Mouse (Mus musculus): ENCODE measurements around the gene Copz1.
"Not testable (repeated sequence)": the region's sequence is repeated elsewhere in the genome, so short reads cannot be mapped to it uniquely, and the experiment has no call there.

Gene Copz1

DNA sequence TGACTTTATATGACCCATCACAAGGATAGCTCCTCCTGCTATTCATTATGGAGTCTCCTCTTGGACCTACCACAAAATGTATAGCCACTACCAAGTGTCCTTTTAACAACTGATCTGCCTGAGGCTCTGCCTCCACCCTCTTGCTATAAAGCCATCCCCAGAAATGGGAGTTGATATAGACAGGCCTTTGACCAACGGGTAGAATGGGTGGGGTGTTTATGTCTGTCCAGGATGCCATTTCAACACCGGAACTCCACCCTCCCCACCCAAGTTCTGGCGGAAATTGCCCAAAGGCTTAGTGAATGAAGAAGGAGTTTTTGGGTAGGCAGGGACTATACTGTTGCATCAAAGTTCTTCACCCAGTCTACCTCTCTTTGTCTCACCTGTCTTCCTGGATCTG, 19.9 kb upstream of the Copz1 start:
- DNase-seq, result no peak

DNA sequence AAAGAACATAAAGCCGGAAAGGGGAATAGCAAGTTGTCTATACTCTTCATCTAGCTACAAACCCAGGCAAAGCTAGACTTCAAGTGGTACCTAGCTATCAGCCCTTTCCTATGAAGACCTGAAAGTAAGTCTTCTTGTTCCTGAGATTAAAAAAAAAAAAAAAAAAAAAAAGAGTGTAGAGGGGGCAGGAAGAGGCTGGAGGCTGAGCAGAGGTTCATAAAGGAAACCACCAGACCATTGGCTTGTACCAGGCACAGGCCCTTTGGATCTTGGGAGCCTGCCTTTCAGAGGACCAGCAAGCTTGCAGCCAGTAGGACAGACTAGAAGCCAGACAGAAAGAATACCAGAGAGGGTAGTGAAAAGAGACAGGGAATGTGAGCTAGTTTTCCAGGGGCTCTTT, 19.2 kb upstream of the Copz1 start:
- DNase-seq, result no peak

GRCm38 (mm10) chr15:103255169-103255568, 17.3 kb upstream of the Copz1 start:
- DNase-seq, result peak; percentile 63

DNA sequence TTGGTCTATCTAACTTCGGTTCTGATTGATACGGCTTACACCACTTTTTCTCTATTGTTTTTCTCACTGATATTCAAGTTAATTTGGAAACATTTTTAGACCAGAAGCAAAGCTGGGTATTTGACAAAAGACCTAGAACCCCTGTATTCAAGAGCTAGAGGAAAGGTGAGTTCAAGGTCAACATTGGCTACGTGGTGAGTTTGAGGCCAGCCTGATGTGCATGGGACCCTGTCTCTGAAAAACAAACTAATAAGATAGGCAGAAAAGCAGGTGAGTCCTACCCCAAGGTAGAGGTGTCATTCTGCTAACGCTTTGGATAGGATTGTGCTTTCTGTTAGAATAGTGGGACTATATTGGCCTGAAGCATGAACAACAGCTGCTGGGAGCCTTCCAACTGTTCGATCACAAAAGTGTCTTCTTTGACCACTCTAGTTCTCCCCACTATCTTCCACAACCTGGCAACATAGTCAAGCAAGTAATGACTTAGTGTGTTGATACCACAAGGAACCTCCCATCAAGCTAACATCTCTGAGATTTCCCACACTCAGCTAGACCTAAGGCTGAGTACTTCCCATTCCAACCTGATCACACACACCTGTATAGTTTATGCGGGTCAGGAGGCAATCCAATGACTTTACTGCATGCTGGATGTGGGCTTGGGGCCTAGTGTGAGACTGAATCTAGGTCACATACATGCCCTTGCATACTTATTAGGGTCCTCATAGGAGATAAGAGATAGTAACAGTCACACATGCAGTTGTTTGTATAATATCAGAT, 16.1 kb upstream of the Copz1 start:
- no peak for DNase-seq

GRCm38 (mm10) chr15:103257790-103258728, 14.5 kb upstream of the Copz1 start, which contains the start of gene Nfe2:
Nfe2 (minus strand) TSS chr15:103258403.
- peak; percentile 83 for DNase-seq

DNA sequence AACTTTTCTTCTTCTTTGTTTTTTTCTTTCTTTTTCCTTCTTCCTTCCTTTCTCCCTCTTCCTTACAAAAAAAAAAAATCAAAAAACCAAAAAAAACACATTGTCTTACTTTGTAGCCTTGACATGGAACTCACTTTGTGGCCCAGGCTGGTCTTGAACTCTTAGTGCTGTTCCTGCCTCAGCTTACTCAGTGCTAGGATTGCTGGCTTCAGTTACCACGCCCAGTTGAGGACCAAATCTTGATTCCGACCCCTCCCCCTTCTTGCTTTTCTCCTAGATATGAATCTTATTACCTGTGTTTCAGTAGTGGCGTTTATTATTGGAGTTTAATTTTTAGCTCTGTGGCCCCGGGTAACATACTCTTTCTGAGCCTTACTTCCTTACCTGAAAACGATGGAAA, 13.4 kb upstream of the Copz1 start:
- DNase-seq, result no peak

DNA sequence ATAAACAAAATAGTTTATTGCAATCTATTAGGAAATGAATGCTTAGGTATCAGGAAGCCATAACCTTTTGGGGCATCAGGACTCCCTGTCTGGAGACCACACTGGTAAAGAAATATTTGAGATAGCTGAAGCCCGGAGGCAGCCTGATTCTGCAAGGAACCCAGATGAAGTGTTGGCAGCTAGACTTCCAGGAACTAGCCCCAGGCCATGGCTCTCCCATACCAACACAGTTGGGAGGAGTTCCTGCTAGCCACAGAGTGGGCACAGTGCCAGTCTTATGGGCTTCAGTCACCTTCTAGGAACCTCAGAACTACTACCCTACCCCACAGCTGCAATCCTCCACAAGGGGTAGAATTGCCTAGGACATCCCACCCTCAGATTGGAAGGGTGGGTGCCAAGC, 12.5 kb upstream of the Copz1 start:
- no peak for DNase-seq

GRCm38 (mm10) chr15:103264794-103265193, 7.7 kb upstream of the Copz1 start:
- no peak for DNase-seq

DNA sequence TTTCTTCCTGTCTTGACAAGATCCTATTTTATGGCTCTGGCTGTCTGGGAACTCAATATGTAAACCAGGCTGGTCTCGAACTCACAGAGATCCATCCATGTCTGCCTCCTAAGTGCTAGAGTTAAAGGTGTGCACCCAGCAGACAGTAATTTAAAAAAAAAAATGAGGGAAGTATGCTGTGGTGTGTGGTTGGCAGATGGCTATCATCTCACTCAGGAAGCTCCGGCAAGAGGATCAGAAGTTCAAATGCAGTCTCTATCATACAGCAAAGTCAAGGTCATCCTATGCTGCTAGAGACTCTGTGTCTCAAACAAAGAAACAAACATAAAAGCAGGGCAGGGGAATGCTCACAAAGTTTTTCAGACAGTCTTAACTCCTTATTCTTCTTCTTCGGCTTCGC, 3.6 kb upstream of the Copz1 start:
- DNase-seq, result no peak

GRCm38 (mm10) chr15:103275943-103276342, 3.4 kb downstream of the Copz1 start:
- not testable (repeated sequence) for DNase-seq

DNA sequence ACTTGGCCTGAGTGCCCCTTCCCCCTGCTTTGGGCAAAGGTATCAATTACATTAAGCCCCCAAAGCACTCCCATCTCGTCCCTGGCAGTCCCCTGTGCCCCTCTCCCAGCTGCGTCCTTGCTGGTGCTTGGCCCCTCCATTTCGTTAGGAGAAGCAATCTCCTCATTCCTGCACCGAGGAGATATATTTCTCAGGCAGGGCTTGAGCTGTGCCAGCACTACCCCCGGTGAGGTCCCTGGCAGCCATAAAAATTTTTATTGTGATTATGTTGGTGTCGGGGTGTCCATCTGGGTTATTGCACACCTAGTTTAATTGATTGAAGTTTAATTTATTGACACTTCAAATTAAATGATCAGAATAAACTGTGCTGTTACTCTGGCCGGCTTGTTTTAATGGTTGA, 5.4 kb downstream of the Copz1 start:
- no peak for DNase-seq

- peak; percentile 52 for DNase-seq
These were observed 7.2 kb downstream of the Copz1 start for GRCm38 (mm10) chr15:103279750-103280149.

- DNase-seq, result peak; percentile 36
These were observed 8.4 kb downstream of the Copz1 start for GRCm38 (mm10) chr15:103280817-103281464.

DNA sequence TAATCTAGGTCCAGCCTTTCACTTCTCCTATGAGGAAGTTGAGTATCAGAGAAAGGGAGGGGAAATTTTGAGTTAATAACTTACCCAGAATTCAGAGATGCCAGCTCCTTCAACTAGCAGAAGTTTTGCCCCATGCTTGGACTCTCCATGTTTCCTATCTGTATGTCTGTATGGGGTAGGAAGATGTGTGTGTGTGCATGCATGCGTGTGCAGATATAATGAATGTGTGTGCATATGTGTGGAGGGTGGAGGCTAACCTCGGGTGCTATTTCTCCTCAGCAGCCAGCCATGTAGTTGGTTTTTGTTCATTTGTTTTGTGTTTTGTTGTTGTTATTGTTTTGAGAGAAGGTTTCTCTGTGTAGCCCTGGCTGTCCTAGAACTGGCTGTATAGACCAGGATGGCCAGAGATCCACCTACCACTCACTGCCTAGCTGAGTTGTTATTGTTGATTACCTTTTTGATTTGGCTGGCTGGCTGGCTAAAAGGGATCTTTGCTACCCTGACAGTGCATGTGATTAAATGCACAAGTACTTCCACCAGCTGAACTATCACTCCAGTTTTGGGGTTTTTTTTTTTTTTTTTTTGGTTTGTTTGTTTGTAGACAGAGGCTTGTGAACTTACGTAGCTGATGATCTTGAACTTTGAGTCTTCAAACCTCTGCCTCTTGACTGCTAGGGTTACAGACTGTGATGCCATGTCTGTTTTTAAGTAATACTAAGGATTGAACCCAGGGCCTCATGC, 9.1 kb downstream of the Copz1 start:
- DNase-seq, result no peak

GRCm38 (mm10) chr15:103284066-103284465, 11.6 kb downstream of the Copz1 start:
- DNase-seq, result peak; percentile 53

GRCm38 (mm10) chr15:103284647-103285046, 12.1 kb downstream of the Copz1 start:
- no peak for DNase-seq

- DNase-seq, result no peak
These were observed 13.4 kb downstream of the Copz1 start for GRCm38 (mm10) chr15:103285778-103286417.

DNA sequence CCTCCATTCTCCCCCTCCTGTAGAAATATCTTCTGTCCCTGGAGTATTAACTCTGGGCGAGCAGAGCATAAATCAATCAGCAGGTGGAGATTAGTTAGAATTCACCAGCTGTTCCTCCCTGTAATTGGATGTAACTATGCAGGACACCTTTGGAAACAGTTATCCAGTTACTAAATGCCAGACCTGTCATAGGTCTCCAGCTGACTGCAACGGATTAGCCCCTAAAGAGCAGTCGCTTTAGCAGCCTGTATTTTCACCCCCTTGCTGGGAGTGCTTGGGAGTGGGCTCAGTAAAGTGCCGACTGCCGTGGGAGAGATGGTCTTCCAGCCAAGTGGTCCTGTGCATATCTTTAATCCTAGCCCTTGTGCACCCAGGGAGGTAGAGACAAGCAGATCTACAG, 17.1 kb downstream of the Copz1 start:
- no peak for DNase-seq

DNA sequence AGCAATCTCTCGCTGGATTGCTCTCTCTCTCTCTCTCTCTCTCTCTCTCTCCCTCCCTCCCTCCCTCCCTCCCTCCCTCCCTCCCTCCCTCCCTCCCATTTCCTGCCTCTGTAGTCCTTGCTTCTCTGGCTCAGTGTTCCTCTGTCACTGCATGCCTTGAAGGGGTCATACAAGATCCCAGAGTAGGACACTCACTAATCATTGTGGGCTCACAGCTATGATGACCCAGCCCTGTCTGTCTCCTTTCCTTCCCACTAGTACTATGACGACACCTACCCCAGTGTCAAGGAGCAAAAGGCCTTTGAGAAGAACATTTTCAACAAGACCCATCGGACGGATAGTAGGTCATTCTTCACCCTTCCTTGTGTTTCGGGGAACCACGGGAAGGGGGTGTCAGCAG, 17.9 kb downstream of the Copz1 start:
- DNase-seq, result no peak

GRCm38 (mm10) chr15:103290843-103291242, 18.3 kb downstream of the Copz1 start:
- no peak for DNase-seq

DNA sequence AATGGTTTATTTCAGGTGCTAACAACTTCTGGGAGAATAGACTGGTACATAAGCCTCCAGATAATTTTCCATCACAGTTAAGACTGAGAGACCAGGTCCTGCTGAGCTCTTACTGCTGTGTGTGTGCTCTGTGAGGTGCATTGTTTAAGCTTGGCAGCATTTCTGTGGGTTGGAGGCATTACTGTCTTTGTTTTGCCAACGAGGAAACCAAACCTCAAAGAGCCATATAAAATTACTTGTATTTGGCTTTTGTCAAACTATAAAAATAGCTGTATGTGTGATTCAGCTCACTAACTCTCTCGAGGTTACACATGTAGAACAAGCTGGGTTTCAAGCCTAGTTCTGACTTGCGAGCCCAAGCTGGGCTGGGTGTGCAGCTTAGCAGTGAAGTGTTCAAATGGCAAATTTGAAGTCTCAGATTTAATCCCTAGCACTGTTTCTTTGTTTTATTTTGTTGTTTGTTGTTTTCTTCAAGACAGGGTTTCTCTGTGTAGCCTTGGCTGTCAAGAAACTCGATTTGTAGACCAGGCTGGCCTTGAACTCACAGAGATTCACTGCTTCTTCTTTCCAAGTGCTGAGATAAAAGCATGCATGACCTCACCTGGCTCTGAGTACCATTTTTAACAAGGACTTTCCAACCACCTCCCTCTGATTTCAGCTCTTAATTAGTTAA, 20.3 kb downstream of the Copz1 start:
- DNase-seq, result no peak

GRCm38 (mm10) chr15:103293375-103293774, 20.9 kb downstream of the Copz1 start:
- no peak for DNase-seq

Data from thymus, postnatal 14 days (tissue).